Mouse (Mus musculus) liver, embryonic 12.5 days (tissue): ENCODE results near the gene C2cd5. TPM values are rescaled to one million over a fixed set of nuclear protein-coding genes. Genes with fewer than 3 reads are reported as not detected.
A peak's percentile ranks its signal among the peaks of the same experiment; 100 is the strongest.

Experiments
- ATAC-seq: fragments of 200-750 bp; cut with Nextera tagmentation; 2 replicates; pipeline ENCODE4 v1.8.0; 2017; ENCODE audit warnings: moderate number of reproducible peaks, mild to moderate bottlenecking, moderate library complexity
- H3K27ac ChIP-seq: fragments of 300-500 bp; sonication (generic); 2 replicates; pipeline ENCODE4 v1.5.1; 2016; ENCODE audit warnings: mild to moderate bottlenecking
- H3K27me3 ChIP-seq: fragments of 300-500 bp; sonication (generic); replicated peaks from 2 replicates; pipeline ENCODE4 v1.6.1; 2016; ENCODE audit warnings: mild to moderate bottlenecking, moderate library complexity
- H3K36me3 ChIP-seq: fragments of 300-500 bp; sonication (generic); 2 replicates; pipeline ENCODE4 v1.6.1; 2016; ENCODE audit warnings: mild to moderate bottlenecking, moderate library complexity
- H3K4me1 ChIP-seq: fragments of 300-500 bp; sonication (generic); 2 replicates; pipeline ENCODE4 v1.6.1; 2016
- H3K4me2 ChIP-seq: fragments of 300-500 bp; sonication (generic); 2 replicates; pipeline ENCODE4 v1.6.1; 2016; ENCODE audit warnings: mild to moderate bottlenecking, moderate library complexity
- H3K4me3 ChIP-seq: fragments of 300-500 bp; sonication (generic); 2 replicates; pipeline ENCODE4 v1.5.1; 2016; ENCODE audit warnings: mild to moderate bottlenecking, moderate library complexity
- H3K9ac ChIP-seq: fragments of 300-500 bp; sonication (generic); 2 replicates; pipeline ENCODE4 v1.6.1; 2016; ENCODE audit warnings: mild to moderate bottlenecking, moderate library complexity
- H3K9me3 ChIP-seq: fragments of 300-500 bp; sonication (generic); replicated peaks from 2 replicates; pipeline ENCODE4 v1.6.1; 2016; ENCODE audit warnings: mild to moderate bottlenecking, moderate library complexity
- WGBS: fragments of 180-500 bp; shearing (Covaris S2); methylation state at CpG from one replicate; pipeline ENCODE4 v1.1.7; 2016; ENCODE audit not compliant: insufficient replicate concordance; 5-methylcytosine and 5-hydroxymethylcytosine counted together
- polyA plus RNA-seq: library from polyadenylated mRNA; unstranded; fragments of >200 nt; fragmentation: Nextera tagmentation; extraction: Ambion mirVana; gene quantifications from 2 replicates; pipeline ENCODE4 v1.2.1, GENCODE M21; 2016

Gene C2cd5
- polyA plus RNA-seq, 1 experiment from 2014 or later, result 22.2 TPM

DNA sequence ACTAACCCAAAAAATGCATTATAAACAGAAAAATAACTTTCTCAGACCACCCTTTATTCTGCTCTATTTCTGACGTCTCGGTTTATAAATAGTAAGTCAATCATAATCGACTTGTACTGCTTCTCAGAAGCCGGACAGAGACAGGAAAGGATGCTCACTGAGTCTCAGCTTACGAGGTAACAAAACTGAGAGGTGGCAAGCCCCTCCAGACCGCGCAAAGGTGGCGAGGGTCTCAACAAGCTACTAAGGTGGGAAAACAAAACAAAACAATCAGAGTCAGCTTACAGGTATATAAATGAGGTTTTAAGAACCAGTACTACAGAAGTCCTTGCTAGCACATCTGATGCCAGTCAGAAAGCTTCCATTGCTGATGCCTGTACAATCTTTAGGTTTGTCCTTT lies 30.3 kb downstream of the C2cd5 start:
- Histone ChIP-seq H3K4me3 (no peak overlapping the region), H3K9me3 (no peaks in the 10 kb centered on the region), H3K27me3 (no peaks in the 10 kb centered on the region), H3K27ac (no peak overlapping the region), H3K9ac (no peak overlapping the region), H3K4me1 (peaks cover 48% of the 10 kb centered on the region), H3K4me2 (no peak overlapping the region), H3K36me3 (peaks cover 45% of the 10 kb centered on the region)
- 80% methylated on average over 8 of the region's 8 CpGs for WGBS
- ATAC-seq, result no peak

GRCm38 (mm10) chr6:143068181-143068915 lies 31.6 kb downstream of the C2cd5 start:
- Histone ChIP-seq H3K9me3 (no peaks in the 10 kb centered on the region), H3K9ac (peak overlapping the region; percentile 14; the same call in 1 of the 2 replicates), H3K27me3 (no peaks in the 10 kb centered on the region), H3K27ac (peak overlapping the region; percentile 85), H3K4me2 (peak overlapping the region; percentile 60), H3K4me1 (peaks cover 57% of the 10 kb centered on the region), H3K4me3 (peak overlapping the region; percentile 27; the same call in 1 of the 2 replicates), H3K36me3 (peaks cover 37% of the 10 kb centered on the region)
- WGBS, result 27% methylated on average over 9 of the region's 9 CpGs
- peak; percentile 96 for ATAC-seq

GRCm38 (mm10) chr6:143067654-143068053 lies 32.3 kb downstream of the C2cd5 start:
- Histone ChIP-seq H3K36me3 (peaks cover 37% of the 10 kb centered on the region), H3K9me3 (no peaks in the 10 kb centered on the region), H3K27ac (peak overlapping the region; percentile 84), H3K9ac (no peak overlapping the region), H3K4me3 (no peak overlapping the region), H3K4me2 (peak overlapping the region; percentile 34), H3K4me1 (peaks cover 56% of the 10 kb centered on the region), H3K27me3 (no peaks in the 10 kb centered on the region)
- 72% methylated on average over 3 of the region's 3 CpGs for WGBS
- ATAC-seq, result peak; percentile 31; the same call in 1 of the 2 replicates

DNA sequence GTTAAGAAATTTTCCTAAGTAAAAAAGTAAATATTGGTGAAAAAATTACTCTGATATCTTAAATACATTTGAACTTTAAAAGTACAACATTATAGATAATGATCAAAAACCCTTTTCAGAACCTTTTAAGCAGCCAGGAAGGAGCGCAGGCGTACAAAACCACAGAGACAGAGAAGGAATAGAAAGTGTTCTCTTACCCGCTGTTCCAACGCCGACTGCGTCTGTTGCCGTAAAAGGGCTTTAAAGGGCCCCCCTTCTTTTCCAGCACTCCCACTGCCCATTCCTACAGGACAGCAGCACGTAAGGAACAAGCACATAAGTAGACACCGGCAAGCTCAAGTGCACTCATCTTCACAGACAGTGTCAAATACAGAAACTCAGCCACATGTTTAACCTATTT lies 33.1 kb downstream of the C2cd5 start:
- 47% methylated on average over 9 of the region's 9 CpGs for WGBS
- Histone ChIP-seq H3K36me3 (peaks cover 36% of the 10 kb centered on the region), H3K4me3 (no peak overlapping the region), H3K9me3 (no peaks in the 10 kb centered on the region), H3K4me1 (peaks cover 52% of the 10 kb centered on the region), H3K27me3 (no peaks in the 10 kb centered on the region), H3K4me2 (peak overlapping the region; percentile 38; the same call in 1 of the 2 replicates), H3K27ac (peak overlapping the region; percentile 74), H3K9ac (peak overlapping the region; percentile 44; the same call in 1 of the 2 replicates)
- ATAC-seq, result no peak

GRCm38 (mm10) chr6:143064047-143064446 lies 35.9 kb downstream of the C2cd5 start:
- no peaks in the 10 kb centered on the region for H3K9me3 ChIP-seq
- no peak overlapping the region for H3K4me3 ChIP-seq
- no peak overlapping the region for H3K9ac ChIP-seq
- H3K27me3 ChIP-seq, result no peaks in the 10 kb centered on the region
- peaks cover 38% of the 10 kb centered on the region for H3K36me3 ChIP-seq
- no peak overlapping the region for H3K27ac ChIP-seq
- no peak overlapping the region for H3K4me2 ChIP-seq
- no peak for ATAC-seq
- peaks cover 44% of the 10 kb centered on the region for H3K4me1 ChIP-seq
- 19% methylated on average over 2 of the region's 2 CpGs for WGBS

DNA sequence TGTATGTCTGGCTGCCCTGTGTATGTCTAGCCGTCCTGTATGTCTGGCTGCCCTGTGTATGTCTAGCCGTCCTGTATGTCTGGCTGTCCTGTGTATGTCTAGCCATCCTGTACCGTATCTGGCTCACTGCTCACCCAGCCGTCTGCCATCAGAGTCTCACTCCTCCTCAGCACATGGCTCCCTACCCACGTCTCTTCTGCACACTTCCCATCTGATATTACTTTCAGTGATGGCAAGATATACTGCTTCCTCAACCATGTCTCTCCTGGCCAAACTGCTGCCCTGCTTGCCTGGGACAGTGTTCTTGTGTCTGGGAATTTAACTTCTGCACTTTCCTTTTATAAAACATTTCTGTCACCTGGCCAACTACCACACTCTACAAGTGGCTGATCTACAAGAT lies 42.3 kb downstream of the C2cd5 start:
- WGBS, result 82% methylated on average over 5 of the region's 5 CpGs
- ATAC-seq, result no peak
- no peak overlapping the region for H3K4me3 ChIP-seq
- no peaks in the 10 kb centered on the region for H3K4me1 ChIP-seq
- no peaks in the 10 kb centered on the region for H3K27me3 ChIP-seq
- H3K9me3 ChIP-seq, result no peaks in the 10 kb centered on the region
- no peak overlapping the region for H3K4me2 ChIP-seq
- H3K9ac ChIP-seq, result no peak overlapping the region
- no peak overlapping the region for H3K27ac ChIP-seq
- H3K36me3 ChIP-seq, result peaks cover 51% of the 10 kb centered on the region

DNA sequence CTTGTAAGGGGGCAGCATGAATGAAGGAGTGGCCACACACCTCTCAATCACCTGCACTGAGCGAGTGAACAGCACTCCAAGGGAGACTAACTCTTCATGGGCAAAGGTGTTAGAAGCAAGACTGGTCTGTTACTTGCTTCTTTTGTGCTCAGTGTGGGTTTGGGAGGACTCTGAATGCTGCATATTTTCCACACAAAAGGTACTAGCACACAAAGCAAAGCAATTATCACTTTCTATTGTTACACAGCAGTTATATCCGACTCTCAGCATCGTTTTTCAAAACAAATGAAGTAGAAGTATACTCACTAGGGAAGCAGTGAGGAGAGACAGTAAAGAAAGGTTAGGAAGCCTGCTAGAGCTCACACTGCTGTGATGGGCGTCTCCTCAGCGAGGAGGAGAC lies 48.4 kb downstream of the C2cd5 start:
- WGBS, result 86% methylated on average over 5 of the region's 5 CpGs
- no peak overlapping the region for H3K4me2 ChIP-seq
- peaks cover 75% of the 10 kb centered on the region for H3K36me3 ChIP-seq
- H3K4me1 ChIP-seq, result no peaks in the 10 kb centered on the region
- H3K9me3 ChIP-seq, result no peaks in the 10 kb centered on the region
- H3K27me3 ChIP-seq, result no peaks in the 10 kb centered on the region
- H3K9ac ChIP-seq, result no peak overlapping the region
- H3K27ac ChIP-seq, result no peak overlapping the region
- ATAC-seq, result no peak
- H3K4me3 ChIP-seq, result no peak overlapping the region

GRCm38 (mm10) chr6:143049791-143050555 lies 50.0 kb downstream of the C2cd5 start:
- H3K36me3 ChIP-seq, result peaks cover 82% of the 10 kb centered on the region
- ATAC-seq, result peak; percentile 59; the same call in 1 of the 2 replicates
- no peak overlapping the region for H3K4me2 ChIP-seq
- no peak overlapping the region for H3K4me3 ChIP-seq
- H3K4me1 ChIP-seq, result no peaks in the 10 kb centered on the region
- H3K9me3 ChIP-seq, result no peaks in the 10 kb centered on the region
- 0 out of 2 replicates have a peak overlapping the region, but pooled peaks have one; percentile 7 for H3K27ac ChIP-seq
- 76% methylated on average over 11 of the region's 11 CpGs for WGBS
- no peak overlapping the region for H3K9ac ChIP-seq
- no peaks in the 10 kb centered on the region for H3K27me3 ChIP-seq

DNA sequence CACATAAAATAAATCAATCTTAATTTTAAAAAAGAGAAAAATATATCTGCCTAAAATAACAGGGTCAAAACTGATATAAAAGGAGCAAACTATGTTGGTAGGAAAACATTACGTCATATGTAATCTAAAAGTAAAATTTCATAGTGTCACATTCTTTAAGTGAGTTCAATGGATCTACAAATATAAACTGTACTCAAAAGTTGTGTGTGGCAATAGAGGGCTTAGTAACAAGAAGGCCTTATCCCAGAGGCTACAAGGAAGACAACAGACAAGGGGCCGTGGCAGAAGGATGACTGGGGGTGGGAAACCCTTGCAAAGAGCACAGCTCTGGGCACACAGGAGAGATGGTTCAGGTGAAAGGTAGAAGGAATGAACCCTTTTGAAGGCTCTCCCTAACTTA lies 50.8 kb downstream of the C2cd5 start:
- Histone ChIP-seq H3K4me2 (no peak overlapping the region), H3K4me3 (no peak overlapping the region), H3K9ac (no peak overlapping the region), H3K27me3 (no peaks in the 10 kb centered on the region), H3K9me3 (no peaks in the 10 kb centered on the region), H3K27ac (no peak overlapping the region), H3K36me3 (peaks cover 77% of the 10 kb centered on the region), H3K4me1 (no peaks in the 10 kb centered on the region)
- no peak for ATAC-seq
- WGBS, result 90% methylated on average over 2 of the region's 2 CpGs

- Histone ChIP-seq H3K9ac (no peak overlapping the region), H3K27me3 (no peaks in the 10 kb centered on the region), H3K36me3 (peaks cover 68% of the 10 kb centered on the region), H3K4me3 (no peak overlapping the region), H3K4me2 (no peak overlapping the region), H3K9me3 (no peaks in the 10 kb centered on the region), H3K27ac (no peak overlapping the region), H3K4me1 (no peaks in the 10 kb centered on the region)
- no peak for ATAC-seq
- WGBS, result 91% methylated on average over 15 of the region's 15 CpGs
Measured at GRCm38 (mm10) chr6:143047538-143048258, 52.2 kb downstream of the C2cd5 start.

DNA sequence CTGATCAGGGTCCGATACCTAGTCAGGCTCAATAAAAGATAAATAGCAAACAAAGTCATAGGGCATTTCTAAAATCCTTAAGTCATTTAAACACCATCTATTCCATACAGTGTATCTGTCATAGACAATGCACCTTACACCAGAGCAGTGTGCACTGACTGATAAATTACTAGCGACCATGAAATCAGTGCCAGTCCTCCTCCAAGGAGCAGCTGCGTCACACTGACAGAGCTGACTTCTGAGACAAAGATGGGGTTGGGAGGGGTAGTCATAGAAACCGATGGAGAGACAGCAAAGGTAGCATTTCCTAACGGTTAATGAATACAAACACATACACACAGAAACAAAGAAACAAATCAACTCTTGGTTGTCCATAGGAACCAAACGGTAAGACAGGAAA lies 58.4 kb downstream of the C2cd5 start:
- H3K4me2 ChIP-seq, result no peak overlapping the region
- H3K4me1 ChIP-seq, result no peaks in the 10 kb centered on the region
- H3K9ac ChIP-seq, result no peak overlapping the region
- H3K36me3 ChIP-seq, result peaks cover 72% of the 10 kb centered on the region
- no peak overlapping the region for H3K27ac ChIP-seq
- WGBS, result 76% methylated on average over 6 of the region's 6 CpGs
- H3K27me3 ChIP-seq, result no peaks in the 10 kb centered on the region
- no peak for ATAC-seq
- no peaks in the 10 kb centered on the region for H3K9me3 ChIP-seq
- H3K4me3 ChIP-seq, result no peak overlapping the region

- Histone ChIP-seq H3K27me3 (no peaks in the 10 kb centered on the region), H3K27ac (no peak overlapping the region), H3K36me3 (peaks cover 91% of the 10 kb centered on the region), H3K9ac (no peak overlapping the region), H3K4me1 (no peaks in the 10 kb centered on the region), H3K4me3 (no peak overlapping the region), H3K4me2 (no peak overlapping the region), H3K9me3 (no peaks in the 10 kb centered on the region)
- peak; percentile 51; the same call in 1 of the 2 replicates for ATAC-seq
- 55% methylated on average over 4 of the region's 4 CpGs for WGBS
Measured at GRCm38 (mm10) chr6:143035261-143035660, 64.7 kb downstream of the C2cd5 start.
